Mouse (Mus musculus) limb, embryonic 13.5 days (tissue): ENCODE data around the gene Ereg. TPM values are rescaled to one million over a fixed set of nuclear protein-coding genes. Genes with fewer than 3 reads are reported as not detected.

Experiments used
- ATAC-seq: fragments of 200-750 bp; cut with Nextera tagmentation; 2 replicates; pipeline ENCODE4 v1.8.0; 2017; ENCODE audit warnings: low read depth, moderate number of reproducible peaks, moderate TSS enrichment; ENCODE audit not compliant: low FRiP score
- H3K27ac ChIP-seq: fragments of 300-500 bp; sonication (generic); 2 replicates; pipeline ENCODE4 v1.5.1; 2015; ENCODE audit warnings: inconsistent platforms, mild to moderate bottlenecking, moderate library complexity
- H3K27me3 ChIP-seq: fragments of 300-500 bp; sonication (generic); 2 replicates; pipeline ENCODE4 v1.6.1; 2015; ENCODE audit warnings: mild to moderate bottlenecking, inconsistent platforms
- H3K36me3 ChIP-seq: fragments of 300-500 bp; sonication (generic); 2 replicates; pipeline ENCODE4 v1.6.1; 2015; ENCODE audit warnings: inconsistent platforms, mild to moderate bottlenecking, moderate library complexity
- H3K4me1 ChIP-seq: fragments of 300-500 bp; sonication (generic); 2 replicates; pipeline ENCODE4 v1.6.1; 2015; ENCODE audit warnings: inconsistent platforms
- H3K4me2 ChIP-seq: fragments of 300-500 bp; sonication (generic); replicated peaks from 2 replicates; pipeline ENCODE4 v1.6.1; 2015; ENCODE audit warnings: inconsistent platforms, mild to moderate bottlenecking, moderate library complexity
- H3K4me3 ChIP-seq: fragments of 300-500 bp; sonication (generic); 2 replicates; pipeline ENCODE4 v1.5.1; 2015; ENCODE audit warnings: moderate library complexity, mild to moderate bottlenecking, inconsistent platforms
- H3K9ac ChIP-seq: fragments of 300-500 bp; sonication (generic); 2 replicates; pipeline ENCODE4 v1.6.1; 2015; ENCODE audit warnings: mild to moderate bottlenecking, inconsistent platforms
- H3K9me3 ChIP-seq: fragments of 300-500 bp; sonication (generic); 2 replicates; pipeline ENCODE4 v1.6.1; 2016; ENCODE audit warnings: inconsistent platforms
- WGBS: fragments of 180-500 bp; shearing (Covaris S2); methylation state at CpG from one replicate; pipeline ENCODE4 v1.1.7; 2015; 5-methylcytosine and 5-hydroxymethylcytosine counted together
- polyA plus RNA-seq: library from polyadenylated mRNA; unstranded; fragments of >200 nt; fragmentation: Nextera tagmentation; extraction: Ambion mirVana; gene quantifications from 2 replicates; pipeline ENCODE4 v1.2.1, GENCODE M21; 2015

Gene Ereg
- polyA plus RNA-seq, result not detected in 2 replicates

DNA sequence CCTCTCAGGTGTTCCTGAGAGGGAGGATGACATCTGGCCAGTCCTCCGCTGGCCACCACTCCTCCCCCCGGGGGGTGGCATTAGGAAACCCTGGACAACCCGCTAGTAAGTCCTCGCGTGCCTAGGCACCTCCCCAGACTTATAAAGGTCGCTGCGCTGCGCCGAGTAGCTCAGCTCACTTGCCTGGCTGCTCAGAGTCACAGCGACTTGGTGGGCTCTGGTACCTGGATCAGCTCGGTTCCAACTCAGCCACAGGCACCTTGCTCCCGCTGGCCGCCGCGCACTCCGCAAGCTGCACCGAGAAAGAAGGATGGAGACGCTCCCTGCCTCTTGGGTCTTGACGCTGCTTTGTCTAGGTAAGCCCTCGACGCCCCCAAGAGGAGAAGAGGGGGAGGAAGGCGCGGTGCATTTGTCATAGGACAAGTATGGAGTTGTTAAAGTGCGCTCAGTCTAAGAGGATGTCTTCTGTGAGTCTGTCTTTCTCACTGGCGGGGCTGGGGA lies at the start of gene Ereg:
Gene Ereg (plus strand): TSS at position 173 of the 501 bp plus-strand sequence.
- H3K9ac ChIP-seq, result peak within 1 kb of the TSS; percentile 48
- ATAC-seq, result no peak; the same call in 1 of the 2 replicates

DNA sequence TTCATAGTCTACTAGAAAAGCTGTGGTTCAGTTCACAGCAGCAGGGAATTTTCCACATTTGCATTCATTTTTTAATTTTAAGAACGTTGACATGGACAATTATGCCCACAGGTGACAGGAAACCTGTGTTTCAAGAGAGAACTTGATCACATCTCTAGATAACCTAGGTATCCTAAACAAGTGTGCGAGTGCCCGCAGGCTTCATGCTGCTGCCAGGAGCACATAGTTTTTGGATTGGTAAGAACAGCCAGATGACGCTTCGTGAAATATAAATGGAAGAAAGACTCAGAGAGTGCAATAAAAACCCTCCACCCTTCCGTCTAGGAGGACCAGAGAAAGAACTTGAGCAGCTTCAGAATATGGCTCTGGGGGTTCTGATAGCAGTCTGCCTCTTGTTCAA lies 47.3 kb upstream of the Ereg start, which contains the start of gene Epgn:
Gene Epgn (plus strand): TSS at position 301 of the 400 bp plus-strand sequence.
- Histone ChIP-seq H3K27ac (no peak within 1 kb of the TSS), H3K9ac (no peak within 1 kb of the TSS), H3K4me3 (no peak within 1 kb of the TSS), H3K9me3 (no peaks in the 10 kb centered on the region), H3K4me2 (no peak within 1 kb of the TSS), H3K36me3 (no peaks in the 10 kb centered on the region), H3K27me3 (no peaks in the 10 kb centered on the region), H3K4me1 (no peaks in the 10 kb centered on the region)
- no peak for ATAC-seq
- 76% methylated on average over 6 of the region's 6 CpGs for WGBS

More for the DNA sequence above, at the start of gene Ereg:
- Histone ChIP-seq H3K4me3 (peak within 1 kb of the TSS; percentile 38), H3K4me1 (peaks cover 7% of the 10 kb centered on the region), H3K9me3 (no peaks in the 10 kb centered on the region), H3K36me3 (no peaks in the 10 kb centered on the region), H3K27ac (no peak within 1 kb of the TSS), H3K4me2 (peak within 1 kb of the TSS; percentile 64), H3K27me3 (peaks cover 44% of the 10 kb centered on the region)
- WGBS, result under 1% methylated on average over 25 of the region's 25 CpGs

DNA sequence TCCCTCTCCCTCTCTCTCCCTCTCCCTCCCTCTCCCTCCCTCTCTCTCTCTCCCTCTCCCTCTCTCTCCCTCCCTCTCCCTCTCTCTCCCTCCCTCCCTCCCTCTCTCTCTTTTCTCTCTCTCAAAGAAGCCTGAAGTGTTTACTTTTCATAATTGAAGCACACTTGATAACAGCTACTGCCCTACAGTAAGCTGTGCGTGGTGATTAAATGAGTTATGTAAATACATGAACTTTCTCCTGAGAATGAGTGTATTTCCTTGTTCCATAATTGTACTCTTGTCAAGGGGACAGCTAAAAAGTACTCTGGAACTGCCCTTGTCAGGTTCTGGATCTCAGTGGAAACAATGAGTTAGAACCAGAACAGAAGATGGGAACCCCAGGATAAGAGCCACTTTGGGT lies 46.6 kb upstream of the Ereg start:
- H3K27ac ChIP-seq, result no peak overlapping the region
- no peak overlapping the region for H3K4me3 ChIP-seq
- H3K9ac ChIP-seq, result no peak overlapping the region
- no peak for ATAC-seq
- H3K4me1 ChIP-seq, result no peaks in the 10 kb centered on the region
- H3K4me2 ChIP-seq, result no peak overlapping the region
- no peaks in the 10 kb centered on the region for H3K36me3 ChIP-seq
- H3K9me3 ChIP-seq, result no peaks in the 10 kb centered on the region
- H3K27me3 ChIP-seq, result no peaks in the 10 kb centered on the region
- WGBS, result 86% methylated on average over 1 of the region's 1 CpGs

DNA sequence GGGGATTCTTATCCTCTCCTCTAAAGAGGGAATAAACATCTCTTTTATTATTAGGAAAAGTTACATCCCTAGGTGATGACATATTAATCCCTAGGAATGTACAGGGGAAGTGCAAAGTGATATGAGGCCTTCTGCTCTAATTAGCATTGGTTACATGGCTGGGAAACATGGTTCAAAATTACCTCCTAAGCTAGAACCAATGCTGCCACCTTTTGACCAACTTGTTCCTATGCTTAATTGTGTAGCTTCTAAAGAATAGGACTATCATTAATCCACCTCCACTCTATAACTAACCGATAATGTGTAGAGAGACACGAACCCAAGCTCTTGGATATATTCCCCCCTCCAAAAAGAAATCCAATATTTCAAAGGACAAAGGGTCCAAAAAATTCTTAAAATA lies 43.8 kb upstream of the Ereg start:
- Histone ChIP-seq H3K9ac (no peak overlapping the region), H3K27ac (no peak overlapping the region), H3K36me3 (no peaks in the 10 kb centered on the region), H3K4me1 (no peaks in the 10 kb centered on the region), H3K4me2 (no peak overlapping the region), H3K27me3 (no peaks in the 10 kb centered on the region), H3K9me3 (no peaks in the 10 kb centered on the region), H3K4me3 (no peak overlapping the region)
- no peak for ATAC-seq
- WGBS, result 85% methylated on average over 2 of the region's 2 CpGs

DNA sequence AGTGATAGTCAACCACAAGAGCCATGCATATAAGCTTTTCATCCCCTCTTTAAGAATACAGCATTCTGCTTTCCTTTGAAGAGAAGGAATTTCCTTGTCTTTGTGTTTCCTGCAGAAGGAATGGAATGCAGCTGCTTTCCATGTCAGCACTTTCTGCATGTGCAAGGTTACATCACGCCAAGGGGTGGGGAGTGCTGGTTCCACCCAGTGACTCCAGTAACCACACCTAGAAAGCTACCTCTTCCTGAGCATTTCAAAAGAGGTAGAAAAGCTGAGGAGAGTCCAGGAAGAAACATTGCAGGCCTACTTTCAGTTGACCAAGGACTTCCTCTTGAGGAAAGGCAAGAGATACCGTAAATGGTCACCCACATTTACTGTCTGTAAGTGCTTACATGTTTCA lies 39.1 kb upstream of the Ereg start:
- H3K36me3 ChIP-seq, result no peaks in the 10 kb centered on the region
- H3K4me2 ChIP-seq, result no peak overlapping the region
- H3K4me1 ChIP-seq, result peaks cover 9% of the 10 kb centered on the region
- no peaks in the 10 kb centered on the region for H3K27me3 ChIP-seq
- no peak overlapping the region for H3K9ac ChIP-seq
- 87% methylated on average over 2 of the region's 2 CpGs for WGBS
- ATAC-seq, result no peak
- H3K9me3 ChIP-seq, result no peaks in the 10 kb centered on the region
- H3K27ac ChIP-seq, result no peak overlapping the region
- H3K4me3 ChIP-seq, result no peak overlapping the region

DNA sequence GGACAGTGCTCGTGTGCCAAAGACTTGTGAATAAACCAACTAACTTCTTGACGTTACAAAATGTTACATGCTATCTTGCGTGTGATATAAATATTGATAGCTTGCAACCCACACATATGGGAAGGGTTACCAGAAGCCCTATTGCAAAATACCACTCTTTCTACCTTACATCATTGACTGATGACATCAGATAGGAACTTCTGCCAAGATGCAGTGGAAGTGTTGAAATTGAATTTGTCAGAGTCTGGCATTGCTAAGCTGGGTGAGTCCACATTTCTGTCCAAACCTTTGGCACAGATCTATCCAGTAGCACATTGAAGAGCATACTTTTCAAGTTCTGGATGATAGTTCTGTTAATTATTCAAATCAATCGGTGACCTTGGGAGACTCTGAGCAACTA lies 37.8 kb upstream of the Ereg start:
- Histone ChIP-seq H3K9ac (no peak overlapping the region), H3K36me3 (no peaks in the 10 kb centered on the region), H3K27ac (no peak overlapping the region), H3K9me3 (no peaks in the 10 kb centered on the region), H3K4me2 (no peak overlapping the region), H3K27me3 (no peaks in the 10 kb centered on the region), H3K4me3 (no peak overlapping the region), H3K4me1 (peaks cover 9% of the 10 kb centered on the region)
- no peak for ATAC-seq
- 91% methylated on average over 4 of the region's 4 CpGs for WGBS

DNA sequence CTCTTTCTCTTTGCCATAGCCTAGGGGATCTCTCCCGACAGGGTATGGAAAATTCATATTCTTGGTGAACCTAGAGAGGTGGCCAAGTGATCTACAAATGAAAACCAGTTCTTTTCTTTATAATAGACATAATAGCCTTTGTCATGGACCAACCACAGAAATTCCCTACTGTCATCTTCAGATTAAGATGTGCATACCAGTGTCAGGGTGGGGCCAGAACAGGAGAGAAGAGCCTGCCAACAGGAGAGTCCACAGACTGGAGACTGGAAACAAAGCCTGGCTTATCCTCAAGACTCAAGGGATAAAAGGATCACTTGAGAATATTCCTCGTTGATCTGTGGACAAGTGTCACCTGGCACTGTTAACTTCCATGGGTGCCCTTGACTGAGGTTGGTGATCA lies 36.7 kb upstream of the Ereg start:
- peaks cover 9% of the 10 kb centered on the region for H3K4me1 ChIP-seq
- no peak for ATAC-seq
- no peak overlapping the region for H3K4me3 ChIP-seq
- no peak overlapping the region for H3K9ac ChIP-seq
- H3K36me3 ChIP-seq, result no peaks in the 10 kb centered on the region
- WGBS, result 70% methylated on average over 2 of the region's 2 CpGs
- H3K4me2 ChIP-seq, result no peak overlapping the region
- no peak overlapping the region for H3K27ac ChIP-seq
- no peaks in the 10 kb centered on the region for H3K27me3 ChIP-seq
- no peaks in the 10 kb centered on the region for H3K9me3 ChIP-seq

DNA sequence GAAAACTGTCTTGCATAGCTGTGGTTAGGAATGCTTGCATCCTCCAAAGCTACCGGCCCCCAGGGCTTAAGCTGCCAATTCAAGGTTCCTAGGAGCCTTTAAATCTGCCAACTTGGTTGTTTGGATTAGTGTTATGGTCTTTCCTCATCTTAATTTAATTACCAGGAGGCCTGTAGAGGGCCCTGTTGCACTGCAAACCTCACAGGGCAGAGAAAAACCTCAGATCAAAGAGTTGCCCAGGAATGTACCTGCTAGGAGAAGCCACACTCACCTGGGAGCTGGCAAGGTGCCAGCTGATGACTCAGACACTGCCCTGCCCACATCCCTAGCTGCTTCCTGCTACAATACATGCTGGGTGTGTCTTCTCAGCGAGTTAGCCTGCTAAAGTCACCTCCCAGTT lies 35.9 kb upstream of the Ereg start:
- Histone ChIP-seq H3K27ac (no peak overlapping the region), H3K4me1 (peaks cover 9% of the 10 kb centered on the region), H3K4me2 (no peak overlapping the region), H3K4me3 (no peak overlapping the region), H3K36me3 (no peaks in the 10 kb centered on the region), H3K9me3 (no peaks in the 10 kb centered on the region), H3K9ac (no peak overlapping the region), H3K27me3 (no peaks in the 10 kb centered on the region)
- WGBS, result 7% methylated on average over 2 of the region's 2 CpGs
- ATAC-seq, result peak; percentile 57; the same call in 1 of the 2 replicates

DNA sequence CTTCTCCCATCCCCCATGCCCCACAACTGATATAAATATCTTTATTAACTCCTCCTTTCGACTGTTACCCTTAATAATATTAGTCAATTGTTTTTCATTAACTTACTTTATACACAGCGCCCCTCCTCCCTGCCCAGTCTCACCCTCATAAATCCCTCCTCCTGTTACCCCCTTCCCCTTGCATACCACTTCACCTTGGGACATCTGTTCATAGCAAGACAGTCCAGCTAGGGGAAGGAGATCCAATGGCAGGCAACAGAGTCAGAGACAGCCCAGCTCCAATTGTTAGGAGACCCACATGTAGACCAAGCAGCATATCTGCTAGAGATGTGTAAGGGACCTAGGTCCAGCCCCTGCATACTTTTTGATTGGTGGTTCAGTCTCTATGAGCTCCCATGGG lies 35.5 kb upstream of the Ereg start:
- no peak for ATAC-seq
- 45% methylated on average over 2 of the region's 2 CpGs for whole genome bisulfite sequencing
- H3K4me2 ChIP-seq, result no peak overlapping the region

DNA sequence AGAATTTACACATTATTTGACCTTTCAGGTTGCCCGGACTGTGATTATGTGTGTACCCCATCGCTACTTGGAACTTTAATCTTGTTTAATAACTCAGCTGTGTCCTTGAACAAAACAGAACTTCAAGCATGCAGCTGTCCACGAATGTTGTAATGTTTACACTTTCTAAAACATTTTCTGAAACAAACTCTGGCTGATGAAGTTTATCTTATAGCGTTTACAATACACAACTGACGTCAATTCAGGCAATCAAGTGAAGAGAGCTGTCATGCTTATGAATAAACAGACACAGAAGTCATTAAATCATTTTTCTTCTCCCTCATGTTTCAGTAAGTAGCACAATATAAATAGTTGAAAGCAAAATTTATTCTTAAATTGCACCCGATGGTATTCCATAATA lies 26.4 kb upstream of the Ereg start:
- ATAC-seq, result no peak
- 79% methylated on average over 6 of the region's 6 CpGs for WGBS
- Histone ChIP-seq H3K4me2 (no peak overlapping the region), H3K27me3 (no peaks in the 10 kb centered on the region), H3K27ac (no peak overlapping the region), H3K9ac (no peak overlapping the region), H3K36me3 (no peaks in the 10 kb centered on the region), H3K9me3 (no peaks in the 10 kb centered on the region), H3K4me1 (no peaks in the 10 kb centered on the region), H3K4me3 (no peak overlapping the region)

More for the DNA sequence above, 35.5 kb upstream of the Ereg start:
- no peaks in the 10 kb centered on the region for H3K9me3 ChIP-seq
- H3K27ac ChIP-seq, result no peak overlapping the region
- H3K36me3 ChIP-seq, result no peaks in the 10 kb centered on the region
- peaks cover 9% of the 10 kb centered on the region for H3K4me1 ChIP-seq
- H3K9ac ChIP-seq, result no peak overlapping the region
- no peaks in the 10 kb centered on the region for H3K27me3 ChIP-seq
- no peak overlapping the region for H3K4me3 ChIP-seq

DNA sequence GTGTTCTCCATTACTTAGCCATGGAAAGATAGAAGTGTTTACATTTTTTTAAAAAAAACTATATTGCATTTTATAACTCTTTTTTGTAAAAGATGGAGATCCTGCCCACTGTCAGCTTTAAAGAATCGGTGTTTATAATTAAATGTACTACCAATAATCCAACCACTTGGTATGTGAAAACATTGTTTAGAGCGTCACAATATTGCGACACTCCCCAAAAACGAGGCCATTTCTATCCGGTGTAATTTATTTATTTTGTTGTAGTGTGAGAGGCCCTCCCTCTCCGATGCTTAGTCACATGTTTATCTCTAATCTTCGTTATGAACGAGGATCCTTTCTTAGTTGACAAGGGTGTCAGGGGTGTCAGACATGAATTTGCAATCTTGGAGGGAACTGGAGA lies 26.0 kb upstream of the Ereg start:
- H3K9me3 ChIP-seq, result no peaks in the 10 kb centered on the region
- no peak for ATAC-seq
- WGBS, result 85% methylated on average over 8 of the region's 8 CpGs
- no peak overlapping the region for H3K4me3 ChIP-seq
- no peak overlapping the region for H3K27ac ChIP-seq
- H3K27me3 ChIP-seq, result no peaks in the 10 kb centered on the region
- H3K4me2 ChIP-seq, result no peak overlapping the region
- H3K4me1 ChIP-seq, result no peaks in the 10 kb centered on the region
- no peaks in the 10 kb centered on the region for H3K36me3 ChIP-seq
- H3K9ac ChIP-seq, result no peak overlapping the region

DNA sequence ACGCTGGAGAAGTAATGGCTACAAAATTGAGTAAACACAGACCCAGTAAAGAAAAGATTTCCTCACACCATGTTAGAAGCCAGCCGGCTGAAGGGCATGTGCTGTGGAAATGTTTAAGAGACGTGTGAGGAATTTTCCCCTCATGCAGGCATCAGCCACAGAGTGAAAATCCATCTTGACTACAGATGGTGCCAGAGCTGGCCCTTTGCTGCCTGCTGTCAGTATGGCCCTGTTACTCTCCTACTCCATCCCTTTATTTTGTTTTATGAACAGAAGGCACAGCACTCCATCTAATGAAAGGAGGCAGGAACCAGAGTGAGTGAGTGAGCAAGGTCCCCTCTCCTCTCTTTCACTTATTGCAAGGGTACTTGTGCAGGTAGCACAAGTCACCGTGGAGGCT lies 2.1 kb upstream of the Ereg start:
- Histone ChIP-seq H3K9me3 (no peaks in the 10 kb centered on the region), H3K36me3 (no peaks in the 10 kb centered on the region), H3K4me1 (peaks cover 7% of the 10 kb centered on the region), H3K4me2 (no peak overlapping the region), H3K27ac (no peak overlapping the region), H3K4me3 (no peak overlapping the region), H3K27me3 (peaks cover 44% of the 10 kb centered on the region), H3K9ac (no peak overlapping the region)
- no peak for ATAC-seq
- 62% methylated on average over 4 of the region's 4 CpGs for whole genome bisulfite sequencing

DNA sequence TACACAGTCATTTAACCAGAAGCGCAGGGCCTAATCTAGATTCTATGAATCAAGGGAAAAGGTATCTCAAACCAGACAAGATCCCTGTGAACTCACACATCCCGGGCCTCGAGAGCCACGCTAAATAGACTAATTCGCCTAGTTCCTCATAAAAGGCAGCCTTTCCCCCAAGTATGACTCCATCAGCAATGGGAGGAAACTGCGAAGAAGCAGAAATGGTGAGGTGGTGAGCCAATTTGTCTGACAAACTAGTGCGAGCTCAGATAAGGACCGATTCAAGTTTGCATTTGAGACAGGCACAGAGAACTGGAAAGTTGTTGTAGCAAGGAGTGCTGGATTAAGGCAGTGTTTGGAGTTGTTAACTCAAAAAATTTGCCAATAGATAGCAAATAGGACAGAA lies 796 bp upstream of the Ereg start:
- no peak overlapping the region for H3K9ac ChIP-seq
- H3K4me2 ChIP-seq, result no peak overlapping the region
- peaks cover 44% of the 10 kb centered on the region for H3K27me3 ChIP-seq
- H3K36me3 ChIP-seq, result no peaks in the 10 kb centered on the region
- H3K27ac ChIP-seq, result no peak overlapping the region
- H3K4me1 ChIP-seq, result peaks cover 7% of the 10 kb centered on the region
- H3K4me3 ChIP-seq, result no peak overlapping the region
- no peak for ATAC-seq
- no peaks in the 10 kb centered on the region for H3K9me3 ChIP-seq
- 75% methylated on average over 8 of the region's 8 CpGs for WGBS
